ENCODE assay signal across 8 mouse cellular contexts in the genomic region with DNA sequence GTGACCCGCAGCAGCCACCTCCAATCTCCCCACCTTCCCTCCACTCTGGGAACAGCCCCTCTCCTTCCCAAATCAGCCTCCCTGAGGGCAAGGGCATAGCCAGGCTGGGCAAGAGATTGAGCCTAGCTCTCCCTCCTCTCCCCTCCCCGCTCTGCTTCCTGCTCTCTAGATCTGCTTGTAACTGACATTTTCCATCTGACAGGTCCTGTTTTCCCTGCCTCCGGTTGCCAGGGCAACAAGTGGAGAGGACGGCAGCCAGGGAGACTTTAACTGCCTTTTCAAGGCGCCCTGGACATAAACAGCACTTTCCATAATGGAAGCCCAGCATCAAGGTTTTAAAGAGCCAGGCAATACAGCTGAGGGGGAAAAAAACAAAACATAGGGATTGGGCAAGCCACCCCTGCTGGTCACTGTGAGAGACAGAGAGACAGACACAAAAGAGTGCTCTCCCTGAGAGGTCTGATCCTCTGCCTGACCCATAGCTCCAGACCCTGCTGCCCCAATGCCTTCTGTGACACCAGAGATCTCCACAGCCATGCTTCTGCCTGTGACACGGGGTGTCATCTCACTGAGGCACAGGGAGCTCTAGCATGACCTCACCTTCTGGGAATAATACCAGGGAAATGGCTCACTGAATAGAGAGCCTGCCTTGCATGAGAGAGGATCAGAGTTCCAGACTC. TPM values are rescaled to one million over a fixed set of nuclear protein-coding genes. Genes with fewer than 3 reads are reported as not detected.
A peak's percentile ranks its signal among the peaks of the same experiment; 100 is the strongest.
DNase-seq lines count a peak whose midpoint lies in the region; ATAC-seq and TF ChIP-seq lines count a peak whose summit lies in the region.
"Had no signal": no experiment of that assay in that cellular context is flagged by ENCODE, and none has a peak within 500 bp of the region (broad histone marks: within the 10 kb centered on the region; RNA-seq: fewer than 3 reads in every experiment).

No protein-coding gene starts in this region.

- no peak overlapping the region for H3K4me3 ChIP-seq in ES-Bruce4 (ENCODE audit: low read depth, low read length)
- no peak overlapping the region for H3K4me3 ChIP-seq in forebrain, postnatal 0 days (ENCODE audit: low read depth, low read length)
- no peak overlapping the region for H3K4me3 ChIP-seq in intestine, postnatal 0 days (ENCODE audit: low read depth, low read length)
- H3K4me3 ChIP-seq in stomach, embryonic 14.5 days (ENCODE audit: low read depth, low read length): no peak overlapping the region

- no peaks in the 10 kb centered on the region for H3K9me3 ChIP-seq in ES-Bruce4 (replicated peaks; ENCODE audit: control insufficient read depth, insufficient read depth, low read length, poor library complexity, severe bottlenecking)
- no peaks in the 10 kb centered on the region for H3K9me3 ChIP-seq in forebrain, postnatal 0 days (ENCODE audit: low read length)
- no peaks in the 10 kb centered on the region for H3K9me3 ChIP-seq in intestine, postnatal 0 days (ENCODE audit: control insufficient read depth)
- no peaks in the 10 kb centered on the region for H3K9me3 ChIP-seq in stomach, embryonic 14.5 days (ENCODE audit: control insufficient read depth, low read depth, low read length)

- peak; percentile 53 for DNase-seq in NIH3T3 (ENCODE audit: low read depth)
- peak; percentile 78 for DNase-seq in forebrain, postnatal 0 days
- peak; percentile 88 for DNase-seq in lung, postnatal 10 days
- no peak for DNase-seq in T-cell, adult 2 months (ENCODE audit: low spot score)

- 0 out of 2 replicates have a peak overlapping the region, but pooled peaks have one; percentile 0 for H3K4me2 ChIP-seq in forebrain, postnatal 0 days (ENCODE audit: low read depth)
- H3K4me2 ChIP-seq in intestine, postnatal 0 days (replicated peaks; ENCODE audit: low read depth): no peak overlapping the region
- H3K4me2 ChIP-seq in stomach, embryonic 14.5 days (replicated peaks; ENCODE audit: low read depth, low read length): no peak overlapping the region

- ATAC-seq in forebrain, postnatal 0 days: peak; percentile 82
- ATAC-seq in intestine, postnatal 0 days: no peak
- peak; percentile 74; the same call in 1 of the 2 replicates for ATAC-seq in stomach, embryonic 14.5 days (ENCODE audit: insufficient number of reproducible peaks, insufficient read depth, low FRiP score, low read depth)

- 4% methylated on average over 6 of the region's 6 CpGs for WGBS in forebrain, postnatal 0 days
- WGBS in intestine, postnatal 0 days: 8% methylated on average over 6 of the region's 6 CpGs
- WGBS in stomach, embryonic 14.5 days: 4% methylated on average over 6 of the region's 6 CpGs

- H3K36me3 ChIP-seq in ES-Bruce4 (ENCODE audit: control insufficient read depth, insufficient read depth, low read length, poor library complexity, severe bottlenecking): no peaks in the 10 kb centered on the region
- H3K36me3 ChIP-seq in forebrain, postnatal 0 days (ENCODE audit: insufficient read depth): no peaks in the 10 kb centered on the region
- no peaks in the 10 kb centered on the region for H3K36me3 ChIP-seq in intestine, postnatal 0 days (ENCODE audit: control insufficient read depth, insufficient read depth)
- no peaks in the 10 kb centered on the region for H3K36me3 ChIP-seq in stomach, embryonic 14.5 days (ENCODE audit: control insufficient read depth, insufficient read depth, low read length)

- no peak for TF ChIP-seq CTCF in ES-Bruce4 (IDR thresholded peaks at IDR 0.05; ENCODE audit: low read depth, low read length)
- peak; percentile 19; the same call in 1 of the 2 replicates for TF ChIP-seq CTCF in forebrain, postnatal 0 days (IDR thresholded peaks at IDR 0.05; ENCODE audit: low read depth)
- peak; percentile 13; the same call in 1 of the 2 replicates for TF ChIP-seq CTCF in intestine, postnatal 0 days (IDR thresholded peaks at IDR 0.05; ENCODE audit: low read depth)

- no peak for TF ChIP-seq POLR2A in ES-Bruce4 (IDR thresholded peaks at IDR 0.05; ENCODE audit: insufficient read depth, low read length)

- H3K27ac ChIP-seq in ES-Bruce4 (ENCODE audit: insufficient read depth, low read length): no peak overlapping the region
- H3K27ac ChIP-seq in forebrain, postnatal 0 days (ENCODE audit: low read depth, low read length): peak overlapping the region; percentile 68
- H3K27ac ChIP-seq in intestine, postnatal 0 days (ENCODE audit: low read depth, low read length): no peak overlapping the region
- H3K27ac ChIP-seq in stomach, embryonic 14.5 days (ENCODE audit: low read length): peak overlapping the region; percentile 18; the same call in 1 of the 2 replicates

- H3K9ac ChIP-seq in ES-Bruce4 (ENCODE audit: low read depth, poor library complexity, severe bottlenecking): no peak overlapping the region
- no peak overlapping the region for H3K9ac ChIP-seq in forebrain, postnatal 0 days
- no peak overlapping the region for H3K9ac ChIP-seq in intestine, postnatal 0 days (ENCODE audit: low read depth, low read length)
- H3K9ac ChIP-seq in stomach, embryonic 14.5 days (replicated peaks; ENCODE audit: low read depth, low read length): no peak overlapping the region

- TF ChIP-seq EP300 in ES-Bruce4 (IDR thresholded peaks at IDR 0.05; ENCODE audit: insufficient read depth, low read depth, low read length): 0 out of 2 replicates have a peak, but pooled peaks have one; percentile 17

- H3K4me1 ChIP-seq in ES-Bruce4 (ENCODE audit: control insufficient read depth, insufficient read depth, low read length): peaks cover 11% of the 10 kb centered on the region
- H3K4me1 ChIP-seq in forebrain, postnatal 0 days (ENCODE audit: insufficient read depth): peaks cover 24% of the 10 kb centered on the region
- H3K4me1 ChIP-seq in intestine, postnatal 0 days (replicated peaks; ENCODE audit: control insufficient read depth, insufficient read depth, low read length): no peaks in the 10 kb centered on the region
- H3K4me1 ChIP-seq in stomach, embryonic 14.5 days (ENCODE audit: control insufficient read depth, insufficient read depth, low read length): no peaks in the 10 kb centered on the region; the same call in 1 of the 2 replicates

- H3K27me3 ChIP-seq in ES-Bruce4 (ENCODE audit: control insufficient read depth, insufficient read depth, low read length, poor library complexity, severe bottlenecking): no peaks in the 10 kb centered on the region
- H3K27me3 ChIP-seq in forebrain, postnatal 0 days (ENCODE audit: insufficient read depth, low read length): no peaks in the 10 kb centered on the region
- H3K27me3 ChIP-seq in intestine, postnatal 0 days (replicated peaks; ENCODE audit: control insufficient read depth, insufficient read depth, low read length): no peaks in the 10 kb centered on the region
- no peaks in the 10 kb centered on the region for H3K27me3 ChIP-seq in stomach, embryonic 14.5 days (ENCODE audit: control insufficient read depth, insufficient read depth, low read length)

RNA-seq across cellular contexts. Expression of a gene that starts 57.2 kb away (rescaled TPM):
- polyA plus RNA-seq in ES-Bruce4 (2011; ENCODE audit: insufficient read depth, insufficient read length, low read depth, missing spikeins): not detected in 2 replicates
- total RNA-seq in forebrain, postnatal 0 days (2014; rRNA removed): 0.14 and 0.23 TPM in 2 replicates
- 0.08 and 0.18 TPM in 2 replicates for polyA plus RNA-seq in forebrain, postnatal 0 days (2015; fragmentation: Nextera tagmentation; extraction: Ambion mirVana)
- polyA plus RNA-seq in intestine, postnatal 0 days (2015; fragmentation: Nextera tagmentation; extraction: Ambion mirVana): not detected in 2 replicates
- polyA plus RNA-seq in stomach, embryonic 14.5 days (2014; fragmentation: Nextera tagmentation; extraction: Ambion mirVana): not detected in 2 replicates
- total RNA-seq: left cerebral cortex, postnatal 25 days had no signal

Comparison
In these comparisons a context has a peak if more than half of its experiments do, and no peak if none do; other contexts are left out.
1. H3K27ac ChIP-seq: peak in forebrain, postnatal 0 days (single experiment) and stomach, embryonic 14.5 days (single experiment); none in ES-Bruce4 (single experiment) and intestine, postnatal 0 days (single experiment).